Mouse (Mus musculus): ENCODE measurements at regions not wholly inside any gene's neighbourhood (a gene's known extent, or its start where the extent isn't known, plus 50 kb on each side); places are given as distances from the start of the nearest gene placed in this dataset.

- no peaks in the 10 kb centered on the region for H3K4me1 ChIP-seq (ENCODE audit: control insufficient read depth, insufficient read depth, low read length)
- no peak for TF ChIP-seq CTCF (IDR thresholded peaks at IDR 0.05; ENCODE audit: low read depth, low read length)
- no peak for TF ChIP-seq EP300 (IDR thresholded peaks at IDR 0.05; ENCODE audit: insufficient read depth, low read depth, low read length)
- no peak for TF ChIP-seq POLR2A (IDR thresholded peaks at IDR 0.05; ENCODE audit: insufficient read depth, low read length)
- H3K4me3 ChIP-seq (ENCODE audit: low read depth, low read length), result no peak overlapping the region
- H3K27ac ChIP-seq (ENCODE audit: insufficient read depth, low read length), result no peak overlapping the region
- no peaks in the 10 kb centered on the region for H3K27me3 ChIP-seq (ENCODE audit: control insufficient read depth, insufficient read depth, low read length, poor library complexity, severe bottlenecking)
- H3K36me3 ChIP-seq (ENCODE audit: control insufficient read depth, insufficient read depth, low read length, poor library complexity, severe bottlenecking), result no peaks in the 10 kb centered on the region
- H3K9me3 ChIP-seq (replicated peaks; ENCODE audit: control insufficient read depth, insufficient read depth, low read length, poor library complexity, severe bottlenecking), result no peaks in the 10 kb centered on the region
- no peak overlapping the region for H3K9ac ChIP-seq (ENCODE audit: low read depth, poor library complexity, severe bottlenecking)
These were observed 222.7 kb downstream of the Rergl start for GRCm38 (mm10) chr6:139279093-139279492.

GRCm38 (mm10) chr6:139275512-139275911 is 226.3 kb downstream of the Rergl start:
- no peak overlapping the region for H3K9ac ChIP-seq (ENCODE audit: low read depth, poor library complexity, severe bottlenecking)
- no peaks in the 10 kb centered on the region for H3K36me3 ChIP-seq (ENCODE audit: control insufficient read depth, insufficient read depth, low read length, poor library complexity, severe bottlenecking)
- no peaks in the 10 kb centered on the region for H3K4me1 ChIP-seq (ENCODE audit: control insufficient read depth, insufficient read depth, low read length)
- H3K4me3 ChIP-seq (ENCODE audit: low read depth, low read length), result no peak overlapping the region
- TF ChIP-seq POLR2A (IDR thresholded peaks at IDR 0.05; ENCODE audit: insufficient read depth, low read length), result no peak
- TF ChIP-seq EP300 (IDR thresholded peaks at IDR 0.05; ENCODE audit: insufficient read depth, low read depth, low read length), result no peak
- TF ChIP-seq CTCF (IDR thresholded peaks at IDR 0.05; ENCODE audit: low read depth, low read length), result no peak
- no peak overlapping the region for H3K27ac ChIP-seq (ENCODE audit: insufficient read depth, low read length)
- H3K9me3 ChIP-seq (replicated peaks; ENCODE audit: control insufficient read depth, insufficient read depth, low read length, poor library complexity, severe bottlenecking), result no peaks in the 10 kb centered on the region
- no peaks in the 10 kb centered on the region for H3K27me3 ChIP-seq (ENCODE audit: control insufficient read depth, insufficient read depth, low read length, poor library complexity, severe bottlenecking)

GRCm38 (mm10) chr6:139253704-139254103 is 248.1 kb downstream of the Rergl start:
- no peaks in the 10 kb centered on the region for H3K4me1 ChIP-seq (ENCODE audit: control insufficient read depth, insufficient read depth, low read length)
- no peak overlapping the region for H3K27ac ChIP-seq (ENCODE audit: insufficient read depth, low read length)
- no peak overlapping the region for H3K4me3 ChIP-seq (ENCODE audit: low read depth, low read length)
- H3K9me3 ChIP-seq (replicated peaks; ENCODE audit: control insufficient read depth, insufficient read depth, low read length, poor library complexity, severe bottlenecking), result no peaks in the 10 kb centered on the region
- H3K27me3 ChIP-seq (ENCODE audit: control insufficient read depth, insufficient read depth, low read length, poor library complexity, severe bottlenecking), result no peaks in the 10 kb centered on the region
- no peak overlapping the region for H3K9ac ChIP-seq (ENCODE audit: low read depth, poor library complexity, severe bottlenecking)
- no peak for TF ChIP-seq CTCF (IDR thresholded peaks at IDR 0.05; ENCODE audit: low read depth, low read length)
- TF ChIP-seq POLR2A (IDR thresholded peaks at IDR 0.05; ENCODE audit: insufficient read depth, low read length), result no peak
- TF ChIP-seq EP300 (IDR thresholded peaks at IDR 0.05; ENCODE audit: insufficient read depth, low read depth, low read length), result no peak
- H3K36me3 ChIP-seq (ENCODE audit: control insufficient read depth, insufficient read depth, low read length, poor library complexity, severe bottlenecking), result no peaks in the 10 kb centered on the region

- no peak overlapping the region for H3K4me3 ChIP-seq (ENCODE audit: low read depth, low read length)
- no peak overlapping the region for H3K27ac ChIP-seq (ENCODE audit: insufficient read depth, low read length)
- no peak for TF ChIP-seq EP300 (IDR thresholded peaks at IDR 0.05; ENCODE audit: insufficient read depth, low read depth, low read length)
- TF ChIP-seq CTCF (IDR thresholded peaks at IDR 0.05; ENCODE audit: low read depth, low read length), result peak; percentile 68
- no peaks in the 10 kb centered on the region for H3K36me3 ChIP-seq (ENCODE audit: control insufficient read depth, insufficient read depth, low read length, poor library complexity, severe bottlenecking)
- no peak overlapping the region for H3K9ac ChIP-seq (ENCODE audit: low read depth, poor library complexity, severe bottlenecking)
- no peaks in the 10 kb centered on the region for H3K4me1 ChIP-seq (ENCODE audit: control insufficient read depth, insufficient read depth, low read length)
- no peaks in the 10 kb centered on the region for H3K9me3 ChIP-seq (replicated peaks; ENCODE audit: control insufficient read depth, insufficient read depth, low read length, poor library complexity, severe bottlenecking)
- no peaks in the 10 kb centered on the region for H3K27me3 ChIP-seq (ENCODE audit: control insufficient read depth, insufficient read depth, low read length, poor library complexity, severe bottlenecking)
These were observed 252.7 kb downstream of the Rergl start for GRCm38 (mm10) chr6:139248920-139249547.

DNA sequence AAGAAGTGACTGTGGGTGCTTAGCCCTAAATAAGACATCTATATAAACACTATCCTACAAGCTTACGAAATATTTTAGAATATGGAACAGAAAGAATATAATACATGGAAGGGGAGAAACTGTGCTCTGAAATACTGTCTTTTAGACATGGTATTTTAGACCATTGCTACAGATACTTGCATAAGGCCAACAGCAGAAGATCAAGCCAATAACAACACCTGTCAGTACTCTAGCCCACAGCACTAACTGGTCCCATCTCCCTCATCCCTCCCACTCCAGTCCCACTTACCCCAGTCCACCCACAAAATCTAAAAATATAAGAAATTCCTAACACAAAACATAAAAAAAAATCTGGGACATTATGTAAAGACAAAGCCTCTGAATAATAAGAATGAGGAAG is 275.6 kb downstream of the Rergl start:
- H3K27ac ChIP-seq (ENCODE audit: insufficient read depth, low read length), result no peak overlapping the region
- no peaks in the 10 kb centered on the region for H3K9me3 ChIP-seq (replicated peaks; ENCODE audit: control insufficient read depth, insufficient read depth, low read length, poor library complexity, severe bottlenecking)
- no peaks in the 10 kb centered on the region for H3K27me3 ChIP-seq (ENCODE audit: control insufficient read depth, insufficient read depth, low read length, poor library complexity, severe bottlenecking)
- no peak overlapping the region for H3K4me3 ChIP-seq (ENCODE audit: low read depth, low read length)
- no peaks in the 10 kb centered on the region for H3K4me1 ChIP-seq (ENCODE audit: control insufficient read depth, insufficient read depth, low read length)
- H3K36me3 ChIP-seq (ENCODE audit: control insufficient read depth, insufficient read depth, low read length, poor library complexity, severe bottlenecking), result no peaks in the 10 kb centered on the region
- no peak for TF ChIP-seq POLR2A (IDR thresholded peaks at IDR 0.05; ENCODE audit: insufficient read depth, low read length)
- TF ChIP-seq CTCF (IDR thresholded peaks at IDR 0.05; ENCODE audit: low read depth, low read length), result no peak
- no peak for TF ChIP-seq EP300 (IDR thresholded peaks at IDR 0.05; ENCODE audit: insufficient read depth, low read depth, low read length)
- H3K9ac ChIP-seq (ENCODE audit: low read depth, poor library complexity, severe bottlenecking), result no peak overlapping the region

- Histone ChIP-seq H3K4me1 (ENCODE audit: control insufficient read depth, insufficient read depth, low read length) (no peaks in the 10 kb centered on the region), H3K36me3 (ENCODE audit: control insufficient read depth, insufficient read depth, low read length, poor library complexity, severe bottlenecking) (no peaks in the 10 kb centered on the region), H3K9me3 (replicated peaks; ENCODE audit: control insufficient read depth, insufficient read depth, low read length, poor library complexity, severe bottlenecking) (no peaks in the 10 kb centered on the region), H3K9ac (ENCODE audit: low read depth, poor library complexity, severe bottlenecking) (no peak overlapping the region), H3K4me3 (ENCODE audit: low read depth, low read length) (no peak overlapping the region), H3K27ac (ENCODE audit: insufficient read depth, low read length) (no peak overlapping the region), H3K27me3 (ENCODE audit: control insufficient read depth, insufficient read depth, low read length, poor library complexity, severe bottlenecking) (no peaks in the 10 kb centered on the region)
- TF ChIP-seq EP300 (IDR thresholded peaks at IDR 0.05; ENCODE audit: insufficient read depth, low read depth, low read length) (no peak), POLR2A (IDR thresholded peaks at IDR 0.05; ENCODE audit: insufficient read depth, low read length) (no peak), CTCF (IDR thresholded peaks at IDR 0.05; ENCODE audit: low read depth, low read length) (no peak)
These were observed 287.3 kb downstream of the Rergl start for GRCm38 (mm10) chr6:139214488-139214887.
